Mouse (Mus musculus) gastrocnemius, postnatal 36 days (tissue): ENCODE results near the gene Mpst. TPM values are rescaled to one million over a fixed set of nuclear protein-coding genes. Genes with fewer than 3 reads are reported as not detected.

ENCODE experiments used
- DNase-seq, 2 experiments: peaks; one replicate each; pipeline ENCODE4 v3.0.0; 2022
- intact Hi-C: fragments of 180-260 bp; cut with DNase I; formaldehyde crosslinking; loops from one replicate; pipeline ENCODE4 v1.15.1; 2025
- total RNA-seq, 2 experiments: library from RNA; stranded (reverse); gene quantifications; 2 replicates each; pipeline ENCODE4 v1.2.3; 2021

Gene Mpst
- total RNA-seq, 2 experiments from 2014 or later: 55.3 to 59.5 TPM

- no peak for DNase-seq
- intact Hi-C loops: no loop called here
Measured at GRCm38 (mm10) chr15:78462981-78463380, 56.8 kb downstream of the Mpst start.

Other genes with a start within 250 kb of the Mpst start
- 10 to 100 TPM; 18.0 to 27.2 TPM for gene Ift27, start 232.3 kb upstream of the Mpst start, total RNA-seq
- gene Pvalb, start 200.0 kb upstream of the Mpst start, total RNA-seq: over 10,000 TPM; 16,417 to 20,637 TPM
- 1 to 10 TPM in 1 of 2 experiments, under 1 TPM in 1; 0.91 to 1.2 TPM for gene Ncf4, start 161.6 kb upstream of the Mpst start, total RNA-seq
- under 1 TPM; 0.31 to 0.44 TPM for gene Csf2rb2, start 100.7 kb upstream of the Mpst start, total RNA-seq
- 1 to 10 TPM in 1 of 2 experiments, under 1 TPM in 1; 0.69 to 1.2 TPM for gene Csf2rb, start 80.7 kb upstream of the Mpst start, total RNA-seq
- gene Tex33, start 10.5 kb upstream of the Mpst start, total RNA-seq: not detected
- 10 to 100 TPM; 22.1 to 24.1 TPM for gene Tst, start 509 bp upstream of the Mpst start, total RNA-seq
- 10 to 100 TPM; 14.2 to 15.9 TPM for gene Kctd17, start 22.1 kb downstream of the Mpst start, total RNA-seq
- gene Tmprss6, start 62.2 kb downstream of the Mpst start, total RNA-seq: not detected
- gene Il2rb, start 88.9 kb downstream of the Mpst start, total RNA-seq: not detected
- 10 to 100 TPM in 1 of 2 experiments, 1 to 10 TPM in 1; 9.4 to 11.2 TPM for gene C1qtnf6, start 125.0 kb downstream of the Mpst start, total RNA-seq
- gene Sstr3, start 138.3 kb downstream of the Mpst start, total RNA-seq: not detected
- gene Rac2, start 166.4 kb downstream of the Mpst start, total RNA-seq: 1 to 10 TPM in 1 of 2 experiments, under 1 TPM in 1; 0.42 to 1.4 TPM
- gene Cyth4, start 190.6 kb downstream of the Mpst start, total RNA-seq: 1 to 10 TPM; 2.0 to 2.1 TPM